Mouse (Mus musculus) CH12F3 (cell line): Measurements from ENCODE around the gene Wrb.

ENCODE experiments used
- in situ Hi-C: fragments of 300-500 bp; cut with MboI; formaldehyde crosslinking; loops from 2 replicates; pipeline ENCODE4 v1.14.3; 2020; ENCODE audit warnings: low sequenced_read_pairs

The Wrb gene

DNA sequence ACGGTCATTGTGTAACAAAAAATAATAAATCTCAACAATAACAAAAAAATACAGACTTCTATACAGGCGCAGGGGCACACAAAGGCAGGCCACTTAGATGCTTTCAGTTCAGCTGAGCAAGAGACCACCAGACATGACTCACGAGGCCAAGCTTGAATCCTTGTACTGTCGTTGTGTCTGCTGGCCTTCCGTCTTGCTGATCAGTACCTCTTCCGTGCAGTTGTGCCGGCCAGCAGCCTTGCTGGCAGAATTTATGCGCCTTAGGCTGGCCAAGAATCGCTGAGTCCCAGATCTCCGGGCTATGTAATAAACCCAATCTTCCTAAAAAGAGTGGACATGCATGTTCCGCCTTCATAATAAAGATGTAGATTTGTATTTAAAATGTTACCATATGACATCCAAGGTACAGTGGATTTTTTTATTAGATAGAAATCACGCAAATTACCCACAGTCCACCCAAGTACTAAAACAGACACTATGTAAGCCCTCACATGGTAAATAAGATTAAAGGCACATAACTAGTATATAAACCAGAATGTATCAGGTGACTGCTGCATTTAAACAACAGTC lies 13.4 kb downstream of the Wrb start:
- in situ Hi-C loops = no loop called here

DNA sequence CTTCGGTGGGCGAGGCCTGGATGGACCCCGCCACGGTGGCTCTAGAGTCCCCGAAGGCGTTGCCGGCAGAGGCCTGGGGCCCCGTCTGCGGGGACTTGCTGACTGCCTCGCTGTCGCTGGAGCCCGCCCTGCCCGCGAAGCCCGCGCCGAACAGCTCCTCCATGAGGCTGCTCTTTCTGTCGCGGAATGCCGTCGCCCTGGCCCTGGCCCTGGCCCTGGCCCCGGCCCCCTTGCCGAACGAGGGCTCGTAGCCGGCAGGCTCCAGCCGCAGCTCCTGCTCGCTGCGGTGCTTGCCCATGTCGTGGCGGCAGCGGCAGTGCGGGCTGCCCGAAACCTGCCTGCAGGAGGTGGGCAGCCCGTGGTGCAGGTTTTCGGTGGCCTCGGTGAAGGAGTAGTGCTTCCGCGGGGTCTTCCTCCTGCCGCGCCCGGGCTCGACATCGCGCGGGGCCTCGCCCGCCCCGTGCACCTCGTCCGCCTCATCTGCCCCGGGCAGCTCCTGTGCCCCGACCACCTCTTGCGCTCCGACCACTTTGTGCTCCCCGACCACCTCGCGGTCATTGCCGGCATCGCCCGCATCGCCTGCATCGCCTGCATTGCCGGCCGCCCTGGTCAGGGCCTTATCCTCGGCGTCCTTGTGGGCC lies 14.0 kb downstream of the Wrb start:
- in situ Hi-C loops = no loop called here

DNA sequence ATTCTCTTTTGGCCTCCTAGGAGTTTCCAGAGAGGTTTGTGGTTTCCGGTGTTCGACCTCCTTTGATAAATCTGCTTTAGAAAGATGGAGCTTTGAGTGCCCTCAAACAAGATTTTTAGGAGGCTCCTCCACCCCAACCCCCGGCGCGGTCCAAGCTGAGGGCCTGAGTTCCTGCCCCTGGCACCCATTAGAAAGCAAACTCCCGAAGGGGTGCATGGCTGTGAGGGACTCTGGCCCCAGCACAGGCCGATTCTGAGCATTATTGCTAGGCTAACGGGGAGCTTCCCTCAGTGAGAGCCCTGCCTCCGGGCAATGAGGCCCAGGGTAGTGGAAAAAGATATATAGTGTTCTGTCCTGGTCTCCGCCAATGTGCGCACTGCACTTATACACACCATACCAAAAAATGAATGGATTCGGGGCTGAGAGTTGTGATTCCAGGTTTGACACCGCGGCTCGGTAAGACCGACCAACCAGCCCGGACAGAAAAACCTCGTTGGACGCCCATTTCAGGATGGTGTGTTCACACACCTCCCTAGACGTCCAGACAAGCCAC lies 14.7 kb downstream of the Wrb start:
- in situ Hi-C loops = no loop called here

DNA sequence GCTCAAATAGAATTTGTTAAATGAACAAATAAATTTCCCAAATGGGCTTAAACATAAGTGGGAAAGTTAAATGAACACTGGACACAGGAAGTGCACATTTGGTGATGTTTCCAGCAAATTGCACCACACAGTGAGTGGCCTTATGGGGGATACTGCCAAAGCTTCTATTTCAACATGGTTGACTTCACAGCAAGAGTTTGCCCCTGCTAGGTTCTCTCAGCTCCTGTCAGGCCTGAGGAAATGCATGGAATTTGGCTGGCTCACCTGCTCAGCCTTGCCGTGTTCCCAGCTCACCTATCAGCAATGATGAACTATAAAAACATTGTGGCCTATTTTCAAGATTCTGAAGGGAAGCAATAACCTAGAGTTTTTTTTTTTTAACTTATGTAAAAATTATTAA lies 15.7 kb downstream of the Wrb start:
- in situ Hi-C loops = no loop called here

DNA sequence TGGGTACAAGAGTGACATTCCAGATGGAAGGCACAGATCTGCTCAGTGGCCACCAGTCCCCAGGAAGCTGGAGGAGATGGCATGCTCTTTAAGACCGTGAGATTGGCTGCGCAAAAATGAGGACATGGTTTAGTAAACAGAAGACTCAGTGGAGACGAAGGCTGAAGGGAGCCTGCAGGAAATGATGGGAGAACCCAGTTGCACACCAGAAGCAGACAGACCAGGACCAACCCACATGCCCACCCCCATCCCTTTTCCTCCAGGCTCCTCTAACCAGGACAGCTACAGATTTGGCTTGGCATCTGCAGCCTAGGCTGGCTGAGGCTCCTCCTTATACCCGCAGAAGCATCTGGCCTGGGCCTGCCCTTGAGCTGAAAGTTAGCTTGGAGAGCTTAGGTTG lies 16.1 kb downstream of the Wrb start:
- in situ Hi-C loops = no loop called here

DNA sequence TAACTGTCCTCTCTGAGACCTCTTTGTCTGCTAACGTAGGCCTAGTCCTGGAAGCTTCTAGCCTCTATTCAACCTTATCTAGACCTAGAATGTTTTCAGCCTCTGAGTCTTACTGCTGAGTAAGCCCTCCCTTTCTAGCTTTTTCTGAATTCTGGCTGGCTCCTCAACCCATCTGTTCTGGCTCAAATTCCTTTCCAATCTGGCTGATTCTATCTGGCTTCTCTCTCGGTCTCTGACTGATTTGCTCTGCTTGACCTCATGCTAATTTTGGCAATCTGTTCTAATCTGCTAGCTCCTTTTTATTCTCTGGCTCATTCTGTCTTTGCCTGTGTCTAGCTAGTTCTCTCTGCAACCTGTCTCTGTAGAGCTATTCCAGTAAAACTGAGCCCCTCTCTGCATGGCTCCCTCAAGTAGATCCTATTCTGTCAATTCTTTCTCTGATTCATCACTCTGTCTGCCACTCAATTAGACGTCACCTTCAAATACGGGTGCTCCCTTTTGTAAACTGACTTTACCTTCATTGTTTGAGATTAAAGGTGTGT lies 20.6 kb downstream of the Wrb start:
- in situ Hi-C loops = no loop called here

DNA sequence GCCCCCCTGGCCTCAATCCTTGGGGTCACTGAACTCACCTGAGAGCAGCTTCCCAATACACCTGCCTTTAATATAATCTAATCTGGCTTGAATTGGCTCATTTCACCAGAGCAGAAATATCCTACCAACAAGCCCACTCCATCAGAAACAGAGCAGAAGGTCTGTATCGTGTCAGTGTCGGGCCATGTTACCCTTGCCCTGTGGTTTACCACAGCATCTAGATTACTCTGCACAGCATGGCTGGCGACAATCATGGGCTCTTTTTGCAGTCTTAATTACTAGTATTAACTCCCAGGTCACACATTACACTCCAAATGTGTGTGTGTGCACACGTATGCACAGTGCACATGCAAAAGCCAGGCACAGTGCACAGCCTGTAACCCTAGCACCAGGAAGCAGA lies 23.6 kb downstream of the Wrb start:
- in situ Hi-C loops = no loop called here

DNA sequence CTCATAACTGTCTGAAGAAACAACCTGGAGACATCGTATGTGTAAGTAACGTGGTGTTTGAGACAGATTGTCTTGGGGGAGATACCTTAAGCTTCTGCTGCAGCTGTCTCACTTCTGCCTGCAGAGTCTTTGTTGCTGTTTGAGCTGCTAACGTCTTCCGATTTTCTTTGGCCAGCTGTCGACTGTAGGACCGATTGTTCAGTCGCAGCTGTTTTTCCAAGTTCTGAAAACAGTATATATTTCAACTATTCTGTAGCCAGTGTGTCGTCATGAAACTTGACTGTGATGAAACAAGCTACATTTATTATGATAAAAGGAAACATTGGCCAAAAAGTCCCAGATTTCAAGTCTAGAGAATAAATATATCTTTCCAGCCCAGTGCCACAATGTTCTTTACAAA lies 28.4 kb downstream of the Wrb start:
- in situ Hi-C loops = no loop called here

DNA sequence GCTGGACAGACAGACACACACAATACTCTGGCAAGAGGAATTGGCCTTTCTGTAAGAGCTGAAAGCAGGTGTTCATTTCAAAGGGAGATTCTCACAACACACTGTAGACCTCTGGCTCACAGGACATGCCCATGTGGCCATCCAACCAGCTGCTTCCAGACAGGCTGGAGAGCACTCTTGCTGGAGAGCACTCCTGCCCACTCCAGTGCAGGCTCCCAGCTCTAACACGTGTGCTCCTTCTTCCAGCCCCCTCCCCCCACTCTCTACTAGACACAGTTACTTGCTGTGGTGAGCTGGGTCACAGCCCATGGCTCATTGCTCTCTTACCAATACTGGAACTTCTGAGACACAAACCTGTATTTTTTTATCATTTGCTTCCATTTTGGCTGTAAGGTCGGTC lies 30.2 kb downstream of the Wrb start:
- in situ Hi-C loops = no loop called here

DNA sequence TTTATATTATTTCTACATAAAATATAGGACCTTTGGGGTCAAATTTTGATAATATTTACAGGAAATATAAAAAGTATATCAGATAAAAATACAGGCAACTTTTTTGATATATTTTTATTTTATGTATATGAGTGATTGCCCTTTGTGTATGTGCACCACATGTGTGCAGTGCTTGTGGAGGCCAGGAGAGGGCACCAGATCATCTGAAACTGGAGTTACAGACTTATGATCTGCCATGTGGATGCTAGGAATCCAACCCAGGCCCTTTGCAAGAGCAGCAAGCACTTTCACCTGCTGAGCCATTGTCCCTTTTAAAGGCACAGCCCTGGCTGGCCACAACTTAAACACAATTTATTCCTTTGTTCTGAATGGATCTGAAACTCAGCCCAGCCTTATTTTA lies 33.9 kb downstream of the Wrb start:
- in situ Hi-C loops = no loop called here

DNA sequence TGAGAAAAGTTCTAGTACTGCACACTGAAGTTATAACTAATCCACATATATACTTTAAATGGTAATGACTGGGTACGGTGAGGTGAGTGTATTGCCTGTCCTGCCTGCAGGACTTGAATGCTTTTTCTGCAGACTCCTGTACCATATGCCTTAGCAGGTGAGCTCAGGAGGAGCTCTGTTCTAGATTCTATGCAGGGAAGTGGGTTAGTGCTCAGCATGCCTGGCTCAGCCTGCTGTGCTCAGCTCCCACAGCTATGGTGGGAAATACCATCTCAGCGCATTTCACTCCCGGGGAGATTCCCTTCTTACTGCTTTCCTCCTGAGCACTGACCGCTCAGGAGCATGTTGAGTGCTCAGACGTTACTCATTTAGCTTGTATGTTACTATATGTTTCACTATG lies 42.4 kb downstream of the Wrb start:
- in situ Hi-C loops = no loop called here

DNA sequence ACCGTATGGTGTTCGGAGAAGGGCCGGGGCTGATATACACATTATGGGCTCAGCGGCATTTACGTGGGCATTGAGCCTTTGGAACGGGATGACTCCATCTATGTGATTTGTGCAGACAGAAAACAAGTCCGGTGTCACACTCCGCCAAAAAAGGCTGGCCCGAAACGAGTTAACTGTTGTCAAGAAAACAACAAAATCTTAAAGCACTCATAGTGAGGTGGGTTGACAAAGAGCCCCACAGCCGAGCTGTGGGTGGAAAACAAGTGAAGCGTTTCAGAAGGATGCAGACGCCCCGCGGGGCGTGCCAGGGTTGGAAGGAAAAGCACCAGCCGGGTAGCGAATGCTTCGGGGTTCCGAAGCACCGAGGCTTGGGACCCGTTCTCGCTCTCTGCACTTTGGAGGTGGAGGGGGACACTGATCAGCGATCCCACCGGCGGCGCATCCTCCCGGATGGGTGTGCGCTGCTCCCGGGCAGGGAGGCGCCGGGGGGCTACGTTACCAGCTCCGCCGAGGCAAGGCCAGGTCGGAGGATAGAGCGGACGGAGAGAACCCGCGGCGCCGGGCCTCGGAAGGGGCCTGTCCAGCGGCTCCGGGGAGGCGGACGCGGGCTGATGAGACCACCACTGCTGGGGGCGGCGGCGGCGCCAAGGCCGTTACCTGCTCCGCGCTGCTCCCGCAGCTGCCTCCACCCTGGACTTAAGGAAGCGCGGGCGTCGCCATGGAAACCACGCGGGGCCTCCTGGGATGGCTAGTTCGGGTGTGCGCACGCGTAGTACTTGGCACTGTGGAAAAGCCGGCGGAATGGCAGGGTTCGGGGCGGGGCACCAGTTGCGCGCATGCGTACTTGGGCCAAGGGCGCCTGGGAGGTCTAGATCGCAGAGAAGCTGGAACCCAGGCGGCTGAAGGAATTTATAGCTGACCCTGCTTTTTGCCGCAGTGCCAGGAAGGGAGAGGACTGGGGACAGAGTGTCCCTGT lies 46.6 kb downstream of the Wrb start, which contains the start of gene Lca5l:
TSS of gene Lca5l (minus strand) at position 741 of the 976 bp plus-strand sequence.
- in situ Hi-C loops = no loop called here

DNA sequence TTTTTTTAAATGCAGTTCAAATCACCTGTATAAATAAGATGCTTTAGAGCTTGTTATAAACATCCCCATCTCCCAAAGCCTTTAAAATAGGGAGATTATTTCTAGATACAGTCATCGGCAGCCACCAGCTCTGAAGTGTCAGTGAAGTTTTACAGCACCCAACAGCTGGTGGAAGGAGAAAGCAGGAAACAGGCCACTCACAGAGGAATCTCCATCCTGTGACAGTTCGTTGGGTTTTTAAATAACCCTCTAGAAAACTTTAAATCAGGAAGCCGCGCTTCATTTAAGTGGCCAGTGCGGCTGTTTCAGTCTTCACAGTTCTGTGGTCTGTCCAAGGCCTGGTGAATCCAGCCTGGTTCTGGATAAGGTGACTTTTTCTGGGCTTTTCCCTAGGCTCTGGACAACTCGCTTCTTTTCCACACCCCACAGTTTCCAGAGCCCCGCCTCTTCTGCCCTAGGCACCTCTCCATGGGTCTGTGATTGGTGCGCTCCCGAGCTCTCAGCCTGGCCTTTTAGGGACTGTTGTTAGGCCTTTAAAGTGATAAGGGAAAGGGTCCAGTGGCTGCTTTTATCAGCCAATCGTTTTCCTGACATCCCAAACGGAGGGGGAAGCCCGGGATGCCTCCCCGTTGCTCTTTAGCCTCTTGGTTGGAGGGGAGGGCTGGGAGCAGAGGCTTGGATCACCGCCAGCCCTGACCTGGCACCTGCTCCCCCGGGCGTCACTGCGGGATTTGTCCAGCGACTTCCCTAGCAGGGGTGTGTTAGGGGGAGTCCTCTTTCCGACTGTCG lies 54.9 kb downstream of the Wrb start, which contains the start of gene Sh3bgr:
TSS of gene Sh3bgr (plus strand) at position 538 of the 789 bp plus-strand sequence.
- in situ Hi-C loops = no loop called here

DNA sequence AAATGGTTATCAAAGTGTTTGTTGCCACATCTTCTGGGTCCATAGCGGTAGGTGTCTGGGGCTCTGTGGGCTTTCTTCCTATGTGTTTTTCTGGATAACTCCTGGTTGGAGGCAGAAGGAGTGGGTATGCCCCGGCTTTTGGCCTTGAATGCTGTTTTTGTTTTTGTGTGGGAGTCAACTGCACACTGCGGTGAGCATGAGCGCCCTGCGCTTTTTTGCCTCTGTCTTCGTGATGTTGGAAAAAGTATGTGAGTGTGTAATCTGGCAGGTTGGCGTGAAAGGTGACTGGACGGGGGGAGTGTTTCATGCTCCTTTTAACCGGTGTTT lies 55.5 kb downstream of the Wrb start:
- in situ Hi-C loops = no loop called here

DNA sequence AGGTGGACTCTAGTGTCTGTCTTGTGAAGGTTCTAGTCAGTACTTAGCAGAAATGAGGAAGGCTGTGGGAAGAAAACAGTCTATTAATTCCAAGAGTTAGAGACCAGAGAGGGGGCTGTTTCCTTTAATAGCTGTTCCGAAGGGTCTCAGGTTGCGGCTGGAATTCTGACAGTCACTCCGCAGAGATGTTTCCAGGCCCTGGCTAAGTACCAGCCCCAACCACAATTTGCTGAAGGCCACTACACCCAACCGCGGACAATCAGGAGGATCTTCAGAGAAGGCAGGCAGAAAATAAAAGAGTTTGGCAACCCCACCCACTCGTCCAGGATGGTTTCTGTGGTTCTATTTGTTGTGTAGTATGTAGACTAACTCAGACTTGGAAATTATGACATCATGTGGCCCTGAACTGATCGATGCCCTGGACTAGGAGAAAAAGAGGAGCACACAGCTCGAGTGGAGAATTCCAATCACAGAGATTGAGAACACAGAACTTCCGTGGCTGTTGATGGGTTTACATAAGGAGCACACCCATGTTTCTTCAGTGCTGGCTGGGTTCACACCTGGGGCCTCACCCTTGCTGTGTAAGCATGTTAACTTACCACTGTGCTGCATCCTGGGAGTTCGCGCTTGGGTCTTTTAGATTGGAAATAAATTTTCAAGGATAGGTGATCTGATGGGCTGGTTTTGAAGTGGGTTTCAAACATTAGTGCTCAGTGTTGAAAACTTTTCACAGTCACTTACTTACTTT lies 56.5 kb downstream of the Wrb start:
- in situ Hi-C loops = no loop called here
